Mouse (Mus musculus): ENCODE measurements at regions not wholly inside any gene's neighbourhood (a gene's known extent, or its start where the extent isn't known, plus 50 kb on each side); places are given as distances from the start of the nearest gene placed in this dataset.

GRCm38 (mm10) chr8:127909580-127909979 is 448.8 kb upstream of the Nrp1 start:
- DNase-seq (ENCODE audit: low spot score) = no peak

- DNase-seq (ENCODE audit: low spot score) = no peak
Measured at GRCm38 (mm10) chr8:127914086-127914485, 444.3 kb upstream of the Nrp1 start.

GRCm38 (mm10) chr8:127914914-127915313 is 443.5 kb upstream of the Nrp1 start:
- no peak for DNase-seq (ENCODE audit: low spot score)

GRCm38 (mm10) chr8:127915591-127916028 is 442.8 kb upstream of the Nrp1 start:
- DNase-seq (ENCODE audit: low spot score) = no peak

GRCm38 (mm10) chr8:127921925-127922324 is 436.5 kb upstream of the Nrp1 start:
- DNase-seq (ENCODE audit: low spot score) = no peak

- DNase-seq (ENCODE audit: low spot score) = no peak
Measured at GRCm38 (mm10) chr8:127923321-127923720, 435.1 kb upstream of the Nrp1 start.

- no peak for DNase-seq (ENCODE audit: low spot score)
Measured at GRCm38 (mm10) chr8:127932276-127932675, 426.1 kb upstream of the Nrp1 start.

- DNase-seq (ENCODE audit: low spot score) = no peak
Measured at GRCm38 (mm10) chr8:127936792-127937435, 421.5 kb upstream of the Nrp1 start.

GRCm38 (mm10) chr8:127939284-127939985 is 419.0 kb upstream of the Nrp1 start:
- DNase-seq (ENCODE audit: low spot score) = no peak

GRCm38 (mm10) chr8:127939986-127940359 is 418.4 kb upstream of the Nrp1 start:
- DNase-seq (ENCODE audit: low spot score) = no peak

GRCm38 (mm10) chr8:127942319-127942718 is 416.1 kb upstream of the Nrp1 start:
- DNase-seq (ENCODE audit: low spot score) = no peak

- DNase-seq (ENCODE audit: low spot score) = no peak
Measured at GRCm38 (mm10) chr8:127944955-127945498, 413.4 kb upstream of the Nrp1 start.

- DNase-seq (ENCODE audit: low spot score) = no peak
Measured at GRCm38 (mm10) chr8:127957571-127957970, 400.8 kb upstream of the Nrp1 start.

GRCm38 (mm10) chr8:127958351-127959044 is 399.9 kb upstream of the Nrp1 start:
- no peak for DNase-seq (ENCODE audit: low spot score)

GRCm38 (mm10) chr8:127962862-127963261 is 395.5 kb upstream of the Nrp1 start:
- no peak for DNase-seq (ENCODE audit: low spot score)

GRCm38 (mm10) chr8:127963625-127964024 is 394.8 kb upstream of the Nrp1 start:
- DNase-seq (ENCODE audit: low spot score) = no peak

- DNase-seq (ENCODE audit: low spot score) = no peak
Measured at GRCm38 (mm10) chr8:127964801-127965200, 393.6 kb upstream of the Nrp1 start.

- DNase-seq (ENCODE audit: low spot score) = no peak
Measured at GRCm38 (mm10) chr8:127965341-127965740, 393.1 kb upstream of the Nrp1 start.

- no peak for DNase-seq (ENCODE audit: low spot score)
Measured at GRCm38 (mm10) chr8:127968026-127968425, 390.4 kb upstream of the Nrp1 start.

- no peak for DNase-seq (ENCODE audit: low spot score)
Measured at GRCm38 (mm10) chr8:127973194-127973593, 385.2 kb upstream of the Nrp1 start.

GRCm38 (mm10) chr8:127977746-127978145 is 380.7 kb upstream of the Nrp1 start:
- no peak for DNase-seq (ENCODE audit: low spot score)

- DNase-seq (ENCODE audit: low spot score) = no peak
Measured at GRCm38 (mm10) chr8:127979180-127980030, 379.0 kb upstream of the Nrp1 start.

Measured in urinary bladder, postnatal 14 days (tissue).